Comparison of ENCODE assay signal across 14 mouse cellular contexts in the genomic region with DNA sequence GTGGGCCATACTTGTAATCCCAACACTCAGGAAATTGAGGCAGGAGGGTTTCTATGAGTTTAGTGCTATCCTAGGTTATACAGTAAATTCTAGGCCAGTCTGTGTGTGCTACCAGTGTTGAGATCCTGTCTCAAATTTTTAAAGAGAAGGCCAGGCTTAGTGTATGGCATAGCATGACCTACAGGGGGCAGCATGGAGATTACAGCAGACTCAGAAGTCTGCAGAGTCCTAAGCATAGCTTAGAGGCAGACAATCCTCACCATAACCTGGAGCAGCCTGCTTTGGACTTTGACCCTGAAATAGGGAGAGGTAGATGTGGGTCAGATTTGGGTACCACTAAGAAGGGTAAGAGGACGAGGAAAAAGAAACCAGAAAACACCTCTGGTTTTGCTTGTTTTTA. TPM values are rescaled to one million over a fixed set of nuclear protein-coding genes. Genes with fewer than 3 reads are reported as not detected.
DNase-seq lines count a peak whose midpoint lies in the region; ATAC-seq and TF ChIP-seq lines count a peak whose summit lies in the region.
"Had no signal": no experiment of that assay in that cellular context is flagged by ENCODE, and none has a peak within 500 bp of the region (broad histone marks: within the 10 kb centered on the region; RNA-seq: fewer than 3 reads in every experiment).

No protein-coding gene starts in this region.

- no peak overlapping the region for H3K27ac ChIP-seq in left cerebral cortex, adult 2 months
- H3K27ac ChIP-seq: forebrain, embryonic 10.5 days had no signal

- no peak overlapping the region for H3K4me3 ChIP-seq in left cerebral cortex, adult 2 months
- H3K4me3 ChIP-seq: forebrain, embryonic 10.5 days had no signal

- POLR2A ChIA-PET in Patski (lab: Charles Lee): no interaction called here

- H3K27me3 ChIP-seq in Patski: peaks cover 30% of the 10 kb centered on the region

- in situ Hi-C loops in Patski (cut with MboI; ENCODE audit: low pct_unique_long_range_greater_than_20kb): no loop called here

- ATAC-seq in CD4-positive, CD25-positive, alpha-beta regulatory T cell, adult 4 months: no peak
- no peak for ATAC-seq in Patski

- peak; percentile 19 for DNase-seq in CD4-positive, CD25-positive, alpha-beta regulatory T cell, adult 2 months (ENCODE audit: low read depth, low spot score)
- DNase-seq in left cerebral cortex, adult 2 months (ENCODE audit: extremely low spot score in 1 of 2, low spot score in 2 of 2): no peak
- no peak for DNase-seq in left cerebral cortex, postnatal 4 days
- DNase-seq in Patski (ENCODE audit: low read depth, low spot score): no peak
- peak; percentile 12 for DNase-seq in mesoderm, embryonic 11.5 days (ENCODE audit: low read depth, low spot score)
- no peak for DNase-seq in spleen, adult 18-20 months
- no peak for DNase-seq in cerebellum, postnatal 14 days
- DNase-seq: adrenal gland, adult 2 months; cerebellum, adult 2 months had no signal

- intact Hi-C loops in left cerebral cortex, adult 2 months (cut with DNase I): no loop called here
- intact Hi-C loops in left cerebral cortex, postnatal 4 days (cut with DNase I): no loop called here

- TF ChIP-seq CTCF in left cerebral cortex, adult 2 months (IDR thresholded peaks at IDR 0.05): peak; percentile 27
- TF ChIP-seq CTCF in Patski (IDR thresholded peaks at IDR 0.05): peak; percentile 51

- CTCF ChIA-PET in Patski (lab: Charles Lee): interaction anchor here (0.9 to 1.1 kb wide), 2 partner anchors 36 to 44 kb away, joined by 3 read pairs; no protein-coding TSS in a partner anchor

RNA-seq across cellular contexts. Expression of a gene that starts 8.7 kb away (rescaled TPM):
- polyA plus RNA-seq in CD4-positive, CD25-positive, alpha-beta regulatory T cell, adult 4 months (2017; shearing (Covaris generic)): not detected
- total RNA-seq in left cerebral cortex, adult 2 months (2021): not detected
- under 1 TPM in 1 of 2 experiments, not detected in 1; 0.30 TPM for total RNA-seq in left cerebral cortex, postnatal 4 days (2021)
- polyA plus RNA-seq in Patski (2021): not detected
- total RNA-seq: adrenal gland, adult 2 months; heart, adult 8-10 months; neutrophil, adult 5-6 weeks had no signal
- polyA plus RNA-seq: adrenal gland, adult 2 months; cerebellum, adult 2 months; forebrain, embryonic 10.5 days; kidney, embryonic 14.5 days had no signal

RNA-seq across cellular contexts. Expression of a gene that starts 32.3 kb away (rescaled TPM):
- not detected for polyA plus RNA-seq in CD4-positive, CD25-positive, alpha-beta regulatory T cell, adult 4 months (2017; shearing (Covaris generic))
- total RNA-seq in left cerebral cortex, adult 2 months (2021): under 1 TPM in 1 of 2 experiments, not detected in 1; 0.58 TPM
- total RNA-seq in left cerebral cortex, postnatal 4 days (2021): not detected
- 2.2 TPM for polyA plus RNA-seq in Patski (2021)
- total RNA-seq: neutrophil, adult 5-6 weeks had no signal
- polyA plus RNA-seq: kidney, embryonic 14.5 days had no signal

Comparison
In these comparisons a context has a peak if more than half of its experiments do, and no peak if none do; other contexts are left out.
1. DNase-seq: peak in CD4-positive, CD25-positive, alpha-beta regulatory T cell, adult 2 months (single experiment) and mesoderm, embryonic 11.5 days (single experiment); none in left cerebral cortex, adult 2 months (0 of 2), left cerebral cortex, postnatal 4 days (single experiment), Patski (single experiment), spleen, adult 18-20 months (0 of 2) and cerebellum, postnatal 14 days (0 of 2).